Mouse (Mus musculus) erythroblast, embryonic 14.5 days (primary cell): Measurements from ENCODE around the gene Anxa5. TPM values are rescaled to one million over a fixed set of nuclear protein-coding genes. Genes with fewer than 3 reads are reported as not detected.

ENCODE experiments used
- H3K27me3 ChIP-seq: 2 replicates; pipeline ENCODE4 v1.6.1; 2012; ENCODE audit warnings: inconsistent platforms; ENCODE audit not compliant: control insufficient read depth
- H3K36me3 ChIP-seq: 2 replicates; pipeline ENCODE4 v1.6.1; 2012; ENCODE audit warnings: mild to moderate bottlenecking, inconsistent platforms; ENCODE audit not compliant: control insufficient read depth
- H3K4me1 ChIP-seq: 2 replicates; pipeline ENCODE4 v1.6.1; 2012; ENCODE audit warnings: inconsistent platforms; ENCODE audit not compliant: control insufficient read depth
- H3K4me3 ChIP-seq: replicated peaks from 2 replicates; pipeline ENCODE3; 2012; ENCODE audit warnings: moderate library complexity, mild to moderate bottlenecking, inconsistent platforms
- H3K9me3 ChIP-seq: 2 replicates; pipeline ENCODE4 v1.6.1; 2012; ENCODE audit warnings: low read length, inconsistent platforms, mixed read lengths; ENCODE audit not compliant: control insufficient read depth
- GATA1 ChIP-seq: IDR thresholded peaks from 2 replicates; pipeline ENCODE4 v1.6.1; 2012; ENCODE audit warnings: low read length, inconsistent platforms, mixed read lengths
- TAL1 ChIP-seq: IDR thresholded peaks from 3 replicates; pipeline ENCODE4 v1.6.1; 2012; ENCODE audit warnings: low read length, inconsistent platforms, mixed read lengths
- polyA plus RNA-seq: library from polyadenylated mRNA; stranded (reverse); fragments of >175 nt; gene quantifications from 2 replicates; pipeline ENCODE4 v1.2.3, GENCODE M21; 2012

The Anxa5 gene
- polyA plus RNA-seq, 1 experiment, result 0.43 TPM

GRCm38 (mm10) chr3:36481776-36482193 lies 6.1 kb upstream of the Anxa5 start:
- no peak for TF ChIP-seq GATA1
- no peak for TF ChIP-seq TAL1
- Histone ChIP-seq H3K27me3 (no peaks in the 10 kb centered on the region), H3K9me3 (no peaks in the 10 kb centered on the region), H3K36me3 (no peaks in the 10 kb centered on the region), H3K4me3 (no peak overlapping the region), H3K4me1 (no peaks in the 10 kb centered on the region)

DNA sequence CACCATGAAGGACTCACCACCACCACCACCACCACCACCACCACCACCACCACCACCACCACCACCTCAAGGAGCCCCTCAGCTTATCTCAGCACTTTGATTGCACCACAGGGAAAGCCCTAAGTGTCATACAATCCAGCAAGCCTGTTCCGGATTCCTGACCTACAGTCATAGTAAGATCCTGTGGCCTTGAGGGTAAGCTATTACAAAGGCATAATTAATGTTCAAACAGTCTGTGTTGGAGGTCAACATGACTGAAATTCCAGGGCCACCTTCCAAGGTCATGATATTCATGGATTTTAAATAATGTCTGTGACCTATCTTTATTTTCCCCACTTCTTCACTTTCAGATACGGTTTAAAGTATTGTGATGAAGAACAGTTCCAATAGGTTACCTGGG lies 4.8 kb upstream of the Anxa5 start:
- H3K27me3 ChIP-seq, result peaks cover under 1% of the 10 kb centered on the region; the same call in 1 of the 2 replicates
- H3K9me3 ChIP-seq, result no peaks in the 10 kb centered on the region
- peaks cover 9% of the 10 kb centered on the region for H3K4me1 ChIP-seq
- H3K4me3 ChIP-seq, result no peak overlapping the region
- TF ChIP-seq GATA1, result no peak
- TF ChIP-seq TAL1, result no peak
- no peaks in the 10 kb centered on the region for H3K36me3 ChIP-seq

DNA sequence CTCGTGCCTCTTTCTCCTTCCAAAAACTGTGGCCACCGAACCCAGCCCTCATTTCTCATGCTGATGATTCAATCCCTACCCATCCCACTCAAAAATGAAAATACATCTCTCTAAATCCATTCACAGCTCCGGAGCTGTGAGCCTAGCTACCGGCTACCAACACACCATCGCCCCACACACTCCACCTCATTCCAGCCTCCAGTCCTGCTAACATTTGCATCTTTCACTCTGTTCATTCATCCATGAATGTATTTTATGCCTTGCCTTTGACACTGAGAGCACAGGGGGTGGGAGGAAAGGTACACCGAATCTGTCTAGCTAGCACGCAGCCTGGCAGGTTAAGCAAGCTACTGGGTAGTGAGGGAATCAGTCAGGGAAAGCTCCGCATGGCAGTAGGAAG lies 3.1 kb upstream of the Anxa5 start:
- H3K9me3 ChIP-seq, result no peaks in the 10 kb centered on the region
- H3K36me3 ChIP-seq, result no peaks in the 10 kb centered on the region
- no peak overlapping the region for H3K4me3 ChIP-seq
- H3K4me1 ChIP-seq, result peaks cover 17% of the 10 kb centered on the region
- H3K27me3 ChIP-seq, result peaks cover 12% of the 10 kb centered on the region
- TF ChIP-seq TAL1 (no peak), GATA1 (no peak)

DNA sequence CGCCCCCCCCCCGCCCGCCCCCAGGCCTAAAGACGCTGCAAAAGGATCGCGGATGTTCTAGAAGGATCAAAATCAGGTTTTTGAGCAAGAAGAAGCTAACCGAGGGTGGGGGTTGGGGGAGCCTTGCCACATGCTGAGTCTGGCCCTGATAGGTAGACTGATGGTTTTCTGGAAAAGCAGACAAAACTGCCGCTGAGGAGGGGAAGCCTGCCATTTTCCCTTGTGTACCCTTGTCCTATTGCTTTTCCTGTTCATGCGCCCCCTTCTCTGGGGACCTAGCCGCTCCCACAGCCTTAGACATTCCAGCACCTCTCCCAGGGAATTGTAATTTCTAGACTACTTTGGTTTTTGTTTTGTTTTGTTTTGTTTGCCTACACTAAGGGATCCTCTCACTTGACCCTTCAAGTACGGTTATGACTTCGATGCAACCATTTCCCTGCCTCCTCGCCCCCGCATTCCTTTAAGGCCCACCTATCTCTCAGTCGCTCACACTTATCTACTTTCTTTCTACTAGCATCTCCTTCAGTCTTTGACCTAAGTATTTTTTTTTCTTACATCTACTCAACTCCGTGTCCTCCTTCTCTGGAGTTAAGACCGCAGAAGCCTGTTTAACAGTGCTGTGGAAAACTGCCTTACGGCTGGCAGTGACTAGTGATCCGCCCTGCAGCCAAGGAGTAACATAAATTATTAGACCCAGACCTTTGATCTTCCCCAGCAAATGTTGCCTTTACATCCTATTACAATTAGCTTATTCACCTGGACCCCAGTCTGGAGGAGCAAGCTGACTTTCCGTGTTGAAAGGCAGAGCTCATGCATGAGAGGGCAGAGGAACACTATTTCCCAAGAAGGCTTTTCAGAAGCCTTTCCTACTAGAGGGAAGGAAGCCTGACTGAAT lies 814 bp upstream of the Anxa5 start:
- Histone ChIP-seq H3K9me3 (no peaks in the 10 kb centered on the region), H3K4me1 (peaks cover 17% of the 10 kb centered on the region), H3K36me3 (no peaks in the 10 kb centered on the region), H3K4me3 (peak overlapping the region; percentile 65), H3K27me3 (peaks cover 12% of the 10 kb centered on the region)
- TF ChIP-seq GATA1, result no peak
- TF ChIP-seq TAL1, result no peak

DNA sequence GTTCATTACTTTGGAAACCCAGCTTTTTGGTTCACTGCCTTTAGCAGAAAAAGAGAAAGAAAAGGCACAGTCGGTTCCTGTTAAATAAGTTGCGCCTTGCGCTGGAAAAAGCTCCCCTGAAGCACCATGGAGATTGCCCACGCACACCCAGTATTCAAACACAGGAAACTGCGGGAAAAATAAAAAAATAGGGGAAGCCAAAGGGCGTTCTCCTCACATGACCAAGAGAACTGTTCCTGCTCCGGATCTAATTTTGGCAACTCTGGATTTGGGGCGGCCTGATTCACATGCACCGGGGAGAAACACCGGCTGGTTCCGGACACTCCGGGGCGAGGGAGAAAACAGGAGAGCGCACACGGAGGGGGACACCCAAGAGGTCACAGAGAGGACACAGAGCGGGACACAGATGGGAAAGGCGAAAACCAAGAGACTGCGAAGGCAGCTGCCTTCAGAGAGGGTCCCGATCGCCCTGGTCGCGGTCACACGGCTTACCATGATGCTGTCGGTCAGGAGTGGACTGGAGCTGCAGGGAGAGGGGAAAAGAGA lies 683 bp downstream of the Anxa5 start:
- TF ChIP-seq GATA1, result no peak
- no peak for TF ChIP-seq TAL1
- peaks cover 12% of the 10 kb centered on the region for H3K27me3 ChIP-seq
- peaks cover 17% of the 10 kb centered on the region for H3K4me1 ChIP-seq
- H3K4me3 ChIP-seq, result peak overlapping the region; percentile 65
- no peaks in the 10 kb centered on the region for H3K9me3 ChIP-seq
- H3K36me3 ChIP-seq, result no peaks in the 10 kb centered on the region

- H3K36me3 ChIP-seq, result no peaks in the 10 kb centered on the region
- peaks cover 17% of the 10 kb centered on the region for H3K4me1 ChIP-seq
- TF ChIP-seq TAL1, result no peak
- H3K9me3 ChIP-seq, result no peaks in the 10 kb centered on the region
- H3K27me3 ChIP-seq, result peaks cover 12% of the 10 kb centered on the region
- no peak overlapping the region for H3K4me3 ChIP-seq
Observed at GRCm38 (mm10) chr3:36474421-36474820, 1.3 kb downstream of the Anxa5 start.

- Histone ChIP-seq H3K36me3 (no peaks in the 10 kb centered on the region), H3K9me3 (no peaks in the 10 kb centered on the region), H3K4me1 (peaks cover 17% of the 10 kb centered on the region), H3K4me3 (no peak overlapping the region), H3K27me3 (peaks cover 12% of the 10 kb centered on the region)
- TF ChIP-seq GATA1 (no peak), TAL1 (no peak)
Observed at GRCm38 (mm10) chr3:36473222-36473621, 2.5 kb downstream of the Anxa5 start.

DNA sequence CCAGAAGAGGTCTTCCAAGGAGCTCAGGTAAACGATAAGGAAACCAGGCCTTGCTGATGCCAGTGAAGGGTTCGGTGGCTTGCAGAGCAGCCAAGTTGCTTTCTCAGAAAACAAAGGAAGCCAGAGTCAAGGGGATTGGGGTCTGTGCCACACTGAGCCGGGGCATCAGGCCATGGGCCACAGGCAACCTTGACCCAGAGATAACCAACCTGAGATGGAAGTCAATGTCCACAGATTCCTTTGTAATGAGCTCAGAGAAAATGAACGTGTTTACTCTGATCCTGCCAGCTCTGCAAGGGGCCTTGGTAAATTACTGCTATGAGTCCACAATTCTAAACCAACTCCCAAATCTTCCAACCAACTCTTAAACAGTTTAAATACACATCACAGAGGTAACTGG lies 3.8 kb downstream of the Anxa5 start:
- no peaks in the 10 kb centered on the region for H3K9me3 ChIP-seq
- H3K36me3 ChIP-seq, result no peaks in the 10 kb centered on the region
- H3K27me3 ChIP-seq, result peaks cover 12% of the 10 kb centered on the region
- TF ChIP-seq GATA1, result no peak
- no peak for TF ChIP-seq TAL1
- H3K4me3 ChIP-seq, result no peak overlapping the region
- peaks cover 17% of the 10 kb centered on the region for H3K4me1 ChIP-seq

- no peaks in the 10 kb centered on the region for H3K36me3 ChIP-seq
- no peaks in the 10 kb centered on the region for H3K27me3 ChIP-seq
- H3K4me3 ChIP-seq, result no peak overlapping the region
- TF ChIP-seq TAL1, result no peak
- TF ChIP-seq GATA1, result no peak
- H3K4me1 ChIP-seq, result no peaks in the 10 kb centered on the region
- no peaks in the 10 kb centered on the region for H3K9me3 ChIP-seq
Observed at GRCm38 (mm10) chr3:36468871-36469270, 6.8 kb downstream of the Anxa5 start.
